Mouse (Mus musculus) Muller cell, postnatal 12 days (primary cell): ENCODE results near the gene Cabin1.

Source experiments
- DNase-seq: peaks from one replicate; pipeline ENCODE4 v3.0.0-alpha.2; 2015; ENCODE audit errors: inconsistent ontology term

Cabin1 gene

GRCm38 (mm10) chr10:75763682-75764518 lies at the start of gene Cabin1:
Gene Cabin1, minus strand, starts transcription at chr10:75764341.
- peak; percentile 97 for DNase-seq

GRCm38 (mm10) chr10:75804217-75804616 lies 40.1 kb upstream of the Cabin1 start:
- no peak for DNase-seq

GRCm38 (mm10) chr10:75798176-75798696 lies 34.1 kb upstream of the Cabin1 start, which contains the start of gene Gstt1:
Gene Gstt1, minus strand, starts transcription at chr10:75798584.
- peak; percentile 78 for DNase-seq

- DNase-seq, result peak; percentile 70
These were observed 33.6 kb upstream of the Cabin1 start for GRCm38 (mm10) chr10:75797619-75798175.

- no peak for DNase-seq
These were observed 32.8 kb upstream of the Cabin1 start for GRCm38 (mm10) chr10:75796731-75797516.

- peak; percentile 83 for DNase-seq
These were observed 30.7 kb upstream of the Cabin1 start for GRCm38 (mm10) chr10:75794880-75795279.

- DNase-seq, result no peak
These were observed 26.6 kb upstream of the Cabin1 start for GRCm38 (mm10) chr10:75790773-75791172.

- no peak for DNase-seq
These were observed 25.7 kb upstream of the Cabin1 start for GRCm38 (mm10) chr10:75789841-75790240.

- no peak for DNase-seq
These were observed 25.1 kb upstream of the Cabin1 start for GRCm38 (mm10) chr10:75789081-75789735.

- DNase-seq, result no peak
These were observed 24.1 kb upstream of the Cabin1 start for GRCm38 (mm10) chr10:75788277-75788676.

GRCm38 (mm10) chr10:75785442-75785841 lies 21.3 kb upstream of the Cabin1 start:
- DNase-seq, result no peak

GRCm38 (mm10) chr10:75780769-75781578 lies 16.8 kb upstream of the Cabin1 start, which contains the start of the genes Gm20441 and Gstt3:
Gene Gm20441, minus strand, starts transcription at chr10:75780954.
Gene Gstt3, minus strand, starts transcription at chr10:75781414.
- DNase-seq, result peak; percentile 78

- DNase-seq, result no peak
These were observed 15.3 kb upstream of the Cabin1 start for GRCm38 (mm10) chr10:75779206-75780174.

- DNase-seq, result no peak
These were observed 13.7 kb upstream of the Cabin1 start for GRCm38 (mm10) chr10:75777885-75778284.

GRCm38 (mm10) chr10:75776562-75776961 lies 12.4 kb upstream of the Cabin1 start:
- no peak for DNase-seq

- DNase-seq, result no peak
These were observed 10.4 kb upstream of the Cabin1 start for GRCm38 (mm10) chr10:75774587-75774986.

- DNase-seq, result no peak
These were observed 10.0 kb upstream of the Cabin1 start for GRCm38 (mm10) chr10:75774102-75774501.

- peak; percentile 94 for DNase-seq
These were observed 8.9 kb upstream of the Cabin1 start, which contains the start of gene Ddt for GRCm38 (mm10) chr10:75772795-75773664. Gene Ddt, minus strand, starts transcription at chr10:75773414.
